Mouse (Mus musculus) CH12.LX (cell line): ENCODE data around the gene Dnm2. TPM values are rescaled to one million over a fixed set of nuclear protein-coding genes. Genes with fewer than 3 reads are reported as not detected.
"Not testable (repeated sequence)": the region's sequence is repeated elsewhere in the genome, so short reads cannot be mapped to it uniquely, and the experiment has no call there.

ENCODE experiments used
- DNase-seq: peaks from one replicate; pipeline ENCODE4 v3.0.0-alpha.2; 2013; ENCODE audit errors: extremely low read depth
- H3K27ac ChIP-seq: 2 replicates; pipeline ENCODE4 v1.5.1; 2012; ENCODE audit warnings: low read depth, mild to moderate bottlenecking, control low read depth, moderate library complexity; ENCODE audit not compliant: insufficient read depth
- H3K27me3 ChIP-seq: replicated peaks from 2 replicates; pipeline ENCODE3; 2012; ENCODE audit warnings: inconsistent platforms
- H3K36me3 ChIP-seq, 2 experiments: replicated peaks in 1 of 2; 2 replicates each; pipeline versions ENCODE3 to v1.6.1; 2012; ENCODE audit warnings: inconsistent platforms in 1 of 2, low read length in 1 of 2, mild to moderate bottlenecking in 1 of 2, mixed read lengths in 1 of 2, moderate library complexity in 1 of 2; ENCODE audit not compliant: control insufficient read depth in 1 of 2, insufficient read depth in 1 of 2
- H3K4me1 ChIP-seq, 2 experiments: 2 replicates each; pipeline ENCODE4 v1.6.1; 2012; ENCODE audit warnings: inconsistent platforms in 1 of 2, moderate library complexity in 1 of 2; ENCODE audit not compliant: insufficient read depth in 2 of 2, control insufficient read depth in 1 of 2
- H3K4me2 ChIP-seq: 2 replicates; pipeline ENCODE4 v1.6.1; 2012; ENCODE audit warnings: low read depth, mild to moderate bottlenecking, control low read depth; ENCODE audit not compliant: poor library complexity, insufficient read depth, severe bottlenecking
- H3K4me3 ChIP-seq, 3 experiments: fragments of 150-350 bp in 1 of 3; sonication (generic) in 1 of 3; replicated peaks in 1 of 3; 2 replicates each; pipeline versions ENCODE3 to v1.5.1; 2011 to 2012; ENCODE audit warnings: low read depth in 2 of 3, low read length in 2 of 3, mild to moderate bottlenecking in 2 of 3, moderate library complexity in 2 of 3, control low read depth in 1 of 3, improper control_type of control experiment in 1 of 3, inconsistent platforms in 1 of 3, mixed read lengths in 1 of 3; ENCODE audit not compliant: poor library complexity in 1 of 3
- H3K79me2 ChIP-seq: replicated peaks from 2 replicates; pipeline ENCODE4 v1.6.1; 2012; ENCODE audit warnings: mild to moderate bottlenecking, moderate library complexity; ENCODE audit not compliant: control insufficient read depth, poor library complexity, insufficient read depth, severe bottlenecking; ENCODE audit errors: extremely low read depth
- H3K9ac ChIP-seq: 2 replicates; pipeline ENCODE4 v1.6.1; 2012; ENCODE audit warnings: low read depth, mild to moderate bottlenecking, control low read depth, moderate library complexity; ENCODE audit not compliant: insufficient read depth
- H3K9me3 ChIP-seq: replicated peaks from 2 replicates; pipeline ENCODE3; 2012; ENCODE audit warnings: low read length, inconsistent platforms, mixed read lengths
- BHLHE40 ChIP-seq: IDR thresholded peaks from 2 replicates; pipeline ENCODE4 v1.6.1; 2011; ENCODE audit warnings: mild to moderate bottlenecking, low read depth, low read length, improper control_type of control experiment
- CHD1 ChIP-seq: IDR thresholded peaks from 2 replicates; pipeline ENCODE4 v1.6.1; 2012; ENCODE audit warnings: low read depth, low read length, improper control_type of control experiment, inconsistent platforms
- CTCF ChIP-seq, 2 experiments: IDR thresholded peaks in 1 of 2; conservative IDR thresholded peaks in 1 of 2; 2 replicates each; pipeline ENCODE4 v1.5.1; 2011 to 2012; ENCODE audit warnings: low read depth in 2 of 2, low read length in 2 of 2, improper control_type of control experiment in 1 of 2, inconsistent platforms in 1 of 2, mild to moderate bottlenecking in 1 of 2, moderate library complexity in 1 of 2
- ELF1 ChIP-seq: IDR thresholded peaks from 2 replicates; pipeline ENCODE4 v1.6.1; 2014; ENCODE audit warnings: low read depth, mild to moderate bottlenecking, inconsistent platforms, low read length, improper control_type of control experiment
- EP300 ChIP-seq: IDR thresholded peaks from 2 replicates; pipeline ENCODE4 v1.6.1; 2011; ENCODE audit warnings: low read length, improper control_type of control experiment
- ETS1 ChIP-seq: conservative IDR thresholded peaks from 2 replicates; pipeline ENCODE4 v1.6.1; 2012; ENCODE audit warnings: low read depth, mild to moderate bottlenecking, inconsistent platforms, low read length, improper control_type of control experiment, moderate library complexity
- HCFC1 ChIP-seq: IDR thresholded peaks from 2 replicates; pipeline ENCODE4 v1.6.1; 2012; ENCODE audit warnings: low read depth, mild to moderate bottlenecking, inconsistent platforms, low read length, improper control_type of control experiment
- IRF4 ChIP-seq: IDR thresholded peaks from 2 replicates; pipeline ENCODE4 v1.6.1; 2014; ENCODE audit warnings: low read depth, mild to moderate bottlenecking, inconsistent platforms, low read length, improper control_type of control experiment
- JUND ChIP-seq: conservative IDR thresholded peaks from 2 replicates; pipeline ENCODE4 v1.6.1; 2011; ENCODE audit warnings: low read depth, low read length, improper control_type of control experiment
- KAT2A ChIP-seq: IDR thresholded peaks from 2 replicates; pipeline ENCODE4 v1.6.1; 2012; ENCODE audit warnings: low read length, improper control_type of control experiment, inconsistent platforms; ENCODE audit not compliant: insufficient replicate concordance
- MAFK ChIP-seq: IDR thresholded peaks from 2 replicates; pipeline ENCODE4 v1.6.1; 2011; ENCODE audit warnings: low read length, improper control_type of control experiment; ENCODE audit not compliant: insufficient replicate concordance
- MAX ChIP-seq: IDR thresholded peaks from 2 replicates; pipeline ENCODE4 v1.6.1; 2011; ENCODE audit warnings: low read length, improper control_type of control experiment
- MEF2A ChIP-seq: IDR thresholded peaks from 2 replicates; pipeline ENCODE4 v1.6.1; 2014; ENCODE audit warnings: low read depth, mild to moderate bottlenecking, inconsistent platforms, low read length, improper control_type of control experiment, borderline replicate concordance
- MXI1 ChIP-seq: IDR thresholded peaks from 2 replicates; pipeline ENCODE4 v1.6.1; 2011; ENCODE audit warnings: mild to moderate bottlenecking, low read depth, low read length, improper control_type of control experiment
- MYC ChIP-seq: IDR thresholded peaks from 2 replicates; pipeline ENCODE4 v1.6.1; 2011; ENCODE audit warnings: low read depth, mild to moderate bottlenecking, improper control_type of control experiment, low read length
- NELFE ChIP-seq: IDR thresholded peaks from 2 replicates; pipeline ENCODE4 v1.6.1; 2011; ENCODE audit warnings: low read depth, low read length, improper control_type of control experiment
- NRF1 ChIP-seq: IDR thresholded peaks from 2 replicates; pipeline ENCODE4 v1.6.1; 2014; ENCODE audit warnings: low read depth, mild to moderate bottlenecking, inconsistent platforms, low read length, improper control_type of control experiment, moderate library complexity
- POLR2AphosphoS2 ChIP-seq: IDR thresholded peaks from 2 replicates; pipeline ENCODE4 v1.6.1; 2011; ENCODE audit warnings: low read depth, low read length, improper control_type of control experiment
- RAD21 ChIP-seq: IDR thresholded peaks from 2 replicates; pipeline ENCODE4 v1.6.1; 2011; ENCODE audit warnings: low read depth, mild to moderate bottlenecking, low read length, improper control_type of control experiment, moderate library complexity
- RCOR1 ChIP-seq: conservative IDR thresholded peaks from 2 replicates; pipeline ENCODE4 v1.6.1; 2012; ENCODE audit warnings: low read depth, mild to moderate bottlenecking, inconsistent platforms, low read length, improper control_type of control experiment
- SIN3A ChIP-seq: IDR thresholded peaks from 2 replicates; pipeline ENCODE4 v1.6.1; 2012; ENCODE audit warnings: low read length, improper control_type of control experiment, inconsistent platforms
- SMC3 ChIP-seq: IDR thresholded peaks from 2 replicates; pipeline ENCODE4 v1.6.1; 2011; ENCODE audit warnings: low read depth, low read length, improper control_type of control experiment
- TCF12 ChIP-seq: IDR thresholded peaks from 2 replicates; pipeline ENCODE4 v1.6.1; 2014; ENCODE audit warnings: low read depth, mild to moderate bottlenecking, inconsistent platforms, low read length, improper control_type of control experiment
- UBTF ChIP-seq: IDR thresholded peaks from 2 replicates; pipeline ENCODE4 v1.6.1; 2012; ENCODE audit warnings: low read depth, mild to moderate bottlenecking, inconsistent platforms, low read length, improper control_type of control experiment, moderate library complexity
- USF2 ChIP-seq: conservative IDR thresholded peaks from 2 replicates; pipeline ENCODE4 v1.6.1; 2011; ENCODE audit warnings: low read depth, low read length, improper control_type of control experiment
- ZMIZ1 ChIP-seq: IDR thresholded peaks from 2 replicates; pipeline ENCODE4 v1.6.1; 2012; ENCODE audit warnings: low read depth, mild to moderate bottlenecking, inconsistent platforms, low read length, improper control_type of control experiment
- ZNF384 ChIP-seq: IDR thresholded peaks from 2 replicates; pipeline ENCODE4 v1.6.1; 2012; ENCODE audit warnings: low read depth, low read length, improper control_type of control experiment, inconsistent platforms
- dilution Hi-C: fragments of 300-500 bp; cut with MboI; formaldehyde crosslinking; loops from 2 replicates; pipeline ENCODE4 v1.14.3; 2020; ENCODE audit warnings: low sequenced_read_pairs; ENCODE audit not compliant: extremely low pct_unique_long_range_greater_than_20kb, extremely low pct_ligation_motif_present
- in situ Hi-C: fragments of 300-500 bp; cut with MboI; formaldehyde crosslinking; loops from 3 replicates; pipeline ENCODE4 v1.14.3; 2019; ENCODE audit warnings: low sequenced_read_pairs, low pct_ligation_motif_present, low pct_unique_long_range_greater_than_20kb, mixed read lengths
- polyA plus RNA-seq: library from polyadenylated mRNA; unstranded; fragments of >175 nt; gene quantifications from 2 replicates; pipeline ENCODE4 v1.2.1, GENCODE M21; 2012; ENCODE audit warnings: low read depth; ENCODE audit not compliant: insufficient read length
- total RNA-seq, 2 experiments: library from RNA; depleted of rRNA; stranded (reverse); fragments of 300-350 nt in 1 of 2; fragments of >200 nt in 1 of 2; gene quantifications; 2 replicates each; pipeline ENCODE4 v1.2.3; 2012 to 2014

The Dnm2 gene
- total and polyA plus RNA-seq, 3 experiments, result 36.4 to 64.3 (median 55.4) TPM

- no peak for TF ChIP-seq RCOR1
Observed at GRCm38 (mm10) chr9:21463766-21464564, 39.3 kb downstream of the Dnm2 start (continued).

GRCm38 (mm10) chr9:21464565-21464928 lies 39.8 kb downstream of the Dnm2 start:
- Histone ChIP-seq H3K4me1 (peaks cover 15 to 42% of the 10 kb centered on the region in 2 experiments), H3K36me3 (peaks cover 43 to 84% of the 10 kb centered on the region in 2 experiments)
- H3K4me3 ChIP-seq, H3K9ac ChIP-seq, H3K27ac ChIP-seq, DNase-seq, H3K79me2 ChIP-seq, H3K27me3 ChIP-seq, dilution Hi-C loops, H3K4me2 ChIP-seq, H3K9me3 ChIP-seq: not testable (repeated sequence)
- in situ Hi-C loops, result loop anchor here (5.0 kb wide), 1 partner anchor 37 kb away; no protein-coding TSS in a partner anchor

- H3K4me1 ChIP-seq, result peaks cover 0 to 7% of the 10 kb centered on the region in 2 experiments; a peak in 2 of 4 replicates
- H3K36me3 ChIP-seq, result peaks cover 76 to 87% of the 10 kb centered on the region in 2 experiments
- dilution Hi-C loops (no loop called here), in situ Hi-C loops (no loop called here)
- H3K4me2 ChIP-seq, result no peak overlapping the region
- no peaks in the 10 kb centered on the region for H3K27me3 ChIP-seq
- H3K79me2 ChIP-seq, result no peaks in the 10 kb centered on the region
- H3K4me3 ChIP-seq, result no peak overlapping the region
- no peaks in the 10 kb centered on the region for H3K9me3 ChIP-seq
- H3K27ac ChIP-seq, result no peak overlapping the region
- H3K9ac ChIP-seq, result no peak overlapping the region
- DNase-seq, result peak; percentile 42
- TF ChIP-seq MAFK (no peak), USF2 (no peak), IRF4 (no peak; the same call in 1 of the 2 replicates), ZNF384 (peak; percentile 39), NRF1 (no peak), ELF1 (no peak), NELFE (no peak), SMC3 (peak; percentile 44), JUND (no peak), RAD21 (peak; percentile 63), MAX (no peak), KAT2A (no peak), CHD1 (no peak), MYC (0 out of 2 replicates have a peak, but pooled peaks have one; percentile 18), BHLHE40 (no peak), ETS1 (no peak), CTCF (conservative IDR thresholded peaks at IDR 0.05 in 1 of 2, IDR thresholded peaks at IDR 0.05 in 1 of 2; ENCODE audit: low read depth in 2 of 2, low read length in 2 of 2) (peak; percentile 27 to 66; a peak in 3 of 4 replicates), MXI1 (no peak), MEF2A (no peak), EP300 (no peak), ZMIZ1 (no peak), POLR2AphosphoS2 (no peak), HCFC1 (no peak), UBTF (no peak), TCF12 (no peak), SIN3A (no peak)
Observed at GRCm38 (mm10) chr9:21469032-21470024, 44.6 kb downstream of the Dnm2 start.
